Mouse (Mus musculus) ES-Bruce4 (cell line): ENCODE results near the gene Adam20.

Experiments
- EP300 ChIP-seq: IDR thresholded peaks from 2 replicates; pipeline ENCODE4 v1.6.1; 2011; ENCODE audit warnings: low read depth, low read length; ENCODE audit not compliant: insufficient read depth
- POLR2A ChIP-seq: IDR thresholded peaks from one replicate; pipeline ENCODE4 v1.8.1; 2011; ENCODE audit warnings: low read length; ENCODE audit not compliant: insufficient read depth

DNA sequence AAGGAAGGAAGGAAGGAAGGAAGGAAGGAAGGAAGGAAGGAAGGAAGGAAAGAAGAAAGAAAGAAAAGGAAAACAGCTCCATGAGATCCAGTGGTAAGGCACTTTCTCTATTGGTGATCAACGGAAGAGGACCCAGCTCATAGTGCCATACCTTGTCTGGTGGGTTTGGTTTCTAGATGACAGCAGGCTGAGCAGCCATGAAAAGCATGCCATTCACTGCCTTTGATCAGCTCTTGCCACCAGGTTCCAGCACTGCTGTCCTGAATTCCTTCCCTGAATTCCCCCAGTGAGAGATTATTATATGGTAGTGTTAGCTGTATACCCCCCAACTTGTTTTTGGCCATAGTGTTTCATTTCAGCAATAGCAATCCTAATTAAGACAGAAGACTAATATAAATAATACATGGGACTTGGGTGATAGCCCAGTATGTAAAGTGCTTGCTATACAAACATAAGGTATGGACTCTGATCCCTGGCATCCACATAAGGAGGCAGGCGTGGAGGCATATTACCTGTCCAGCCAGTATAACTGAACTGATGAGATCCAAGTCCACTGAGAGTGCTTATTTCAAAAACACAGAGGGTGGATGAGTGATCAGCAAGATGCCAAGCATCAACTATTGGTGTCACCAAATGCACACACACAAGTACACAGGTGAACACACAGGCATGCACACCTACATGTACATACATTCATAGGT, 10.5 kb downstream of the Adam20 start:
- TF ChIP-seq POLR2A (no peak), EP300 (no peak)
